Mouse (Mus musculus): ENCODE results near the gene Pdgfa. TPM values are rescaled to one million over a fixed set of nuclear protein-coding genes. Genes with fewer than 3 reads are reported as not detected.

Pdgfa gene
- total and polyA plus RNA-seq, 2 experiments from 2014 or later, result 47.5 to 54.4 TPM

- Histone ChIP-seq H3K9ac (replicated peaks; ENCODE audit: low read length) (no peak overlapping the region), H3K4me2 (ENCODE audit: low read depth, low read length) (no peak overlapping the region), H3K9me3 (ENCODE audit: low read length) (no peaks in the 10 kb centered on the region), H3K4me3 (ENCODE audit: low read length) (no peak overlapping the region), H3K36me3 (ENCODE audit: insufficient read depth, low read length) (no peaks in the 10 kb centered on the region), H3K27me3 (ENCODE audit: insufficient read depth, low read length) (no peaks in the 10 kb centered on the region), H3K4me1 (ENCODE audit: insufficient read depth, low read length) (no peaks in the 10 kb centered on the region), H3K27ac (no peak overlapping the region)
- TF ChIP-seq CTCF (IDR thresholded peaks at IDR 0.05; ENCODE audit: low read depth), result no peak
- ATAC-seq, result no peak
- no peak for DNase-seq (ENCODE audit: low spot score)
- 71% methylated on average over 3 of the region's 3 CpGs for WGBS
Observed at GRCm38 (mm10) chr5:138938572-138939163, 58.5 kb downstream of the Pdgfa start.

- Histone ChIP-seq H3K4me2 (ENCODE audit: low read depth, low read length) (no peak overlapping the region), H3K4me3 (ENCODE audit: low read length) (no peak overlapping the region), H3K36me3 (ENCODE audit: insufficient read depth, low read length) (no peaks in the 10 kb centered on the region), H3K9me3 (ENCODE audit: low read length) (no peaks in the 10 kb centered on the region), H3K9ac (replicated peaks; ENCODE audit: low read length) (no peak overlapping the region), H3K4me1 (ENCODE audit: insufficient read depth, low read length) (no peaks in the 10 kb centered on the region), H3K27me3 (ENCODE audit: insufficient read depth, low read length) (no peaks in the 10 kb centered on the region), H3K27ac (no peak overlapping the region)
- 84% methylated on average over 8 of the region's 8 CpGs for WGBS
- ATAC-seq (no peak), DNase-seq (ENCODE audit: low spot score) (no peak)
- no peak for TF ChIP-seq CTCF (IDR thresholded peaks at IDR 0.05; ENCODE audit: low read depth)
Observed at GRCm38 (mm10) chr5:138936399-138937089, 60.6 kb downstream of the Pdgfa start.

- WGBS, result 31% methylated on average over 6 of the region's 6 CpGs
- Histone ChIP-seq H3K9me3 (ENCODE audit: low read length) (no peaks in the 10 kb centered on the region), H3K9ac (replicated peaks; ENCODE audit: low read length) (no peak overlapping the region), H3K4me3 (ENCODE audit: low read length) (no peak overlapping the region), H3K36me3 (ENCODE audit: insufficient read depth, low read length) (no peaks in the 10 kb centered on the region), H3K4me1 (ENCODE audit: insufficient read depth, low read length) (no peaks in the 10 kb centered on the region), H3K4me2 (ENCODE audit: low read depth, low read length) (no peak overlapping the region), H3K27ac (no peak overlapping the region), H3K27me3 (ENCODE audit: insufficient read depth, low read length) (no peaks in the 10 kb centered on the region)
- DNase-seq (ENCODE audit: low spot score) (peak; percentile 44), ATAC-seq (peak; percentile 62; the same call in 1 of the 2 replicates)
- TF ChIP-seq CTCF (IDR thresholded peaks at IDR 0.05; ENCODE audit: low read depth), result no peak
Observed at GRCm38 (mm10) chr5:138934540-138934939, 62.6 kb downstream of the Pdgfa start.

- H3K9me3 ChIP-seq (ENCODE audit: low read length), result no peaks in the 10 kb centered on the region
- no peak for DNase-seq (ENCODE audit: low spot score)
- no peaks in the 10 kb centered on the region for H3K27me3 ChIP-seq (ENCODE audit: insufficient read depth, low read length)
- H3K4me1 ChIP-seq (ENCODE audit: insufficient read depth, low read length), result no peaks in the 10 kb centered on the region
- H3K36me3 ChIP-seq (ENCODE audit: insufficient read depth, low read length), result no peaks in the 10 kb centered on the region
- WGBS, result 18% methylated on average over 18 of the region's 18 CpGs
- no peak overlapping the region for H3K4me3 ChIP-seq (ENCODE audit: low read length)
- no peak for TF ChIP-seq CTCF (IDR thresholded peaks at IDR 0.05; ENCODE audit: low read depth)
- no peak overlapping the region for H3K27ac ChIP-seq
- ATAC-seq, result no peak
- H3K9ac ChIP-seq (replicated peaks; ENCODE audit: low read length), result no peak overlapping the region
- H3K4me2 ChIP-seq (ENCODE audit: low read depth, low read length), result no peak overlapping the region
Observed at GRCm38 (mm10) chr5:138932460-138933432, 64.4 kb downstream of the Pdgfa start.

GRCm38 (mm10) chr5:138931836-138932235, 65.3 kb downstream of the Pdgfa start:
- Histone ChIP-seq H3K27ac (no peak overlapping the region), H3K4me3 (ENCODE audit: low read length) (no peak overlapping the region), H3K4me2 (ENCODE audit: low read depth, low read length) (no peak overlapping the region), H3K4me1 (ENCODE audit: insufficient read depth, low read length) (no peaks in the 10 kb centered on the region), H3K36me3 (ENCODE audit: insufficient read depth, low read length) (no peaks in the 10 kb centered on the region), H3K9ac (replicated peaks; ENCODE audit: low read length) (no peak overlapping the region), H3K27me3 (ENCODE audit: insufficient read depth, low read length) (no peaks in the 10 kb centered on the region), H3K9me3 (ENCODE audit: low read length) (no peaks in the 10 kb centered on the region)
- TF ChIP-seq CTCF (IDR thresholded peaks at IDR 0.05; ENCODE audit: low read depth), result no peak
- WGBS, result 26% methylated on average over 13 of the region's 13 CpGs
- no peak for DNase-seq (ENCODE audit: low spot score)
- no peak for ATAC-seq

- no peak for ATAC-seq
- WGBS, result 61% methylated on average over 10 of the region's 10 CpGs
- H3K9ac ChIP-seq (replicated peaks; ENCODE audit: low read length), result no peak overlapping the region
Observed at GRCm38 (mm10) chr5:138929879-138930507, 67.2 kb downstream of the Pdgfa start.

More at GRCm38 (mm10) chr5:138929879-138930507, 67.2 kb downstream of the Pdgfa start:
- TF ChIP-seq CTCF (IDR thresholded peaks at IDR 0.05; ENCODE audit: low read depth), result no peak
- no peaks in the 10 kb centered on the region for H3K27me3 ChIP-seq (ENCODE audit: insufficient read depth, low read length)
- DNase-seq (ENCODE audit: low spot score), result no peak
- no peak overlapping the region for H3K4me3 ChIP-seq (ENCODE audit: low read length)
- no peak overlapping the region for H3K27ac ChIP-seq
- H3K9me3 ChIP-seq (ENCODE audit: low read length), result no peaks in the 10 kb centered on the region
- no peak overlapping the region for H3K4me2 ChIP-seq (ENCODE audit: low read depth, low read length)
- no peaks in the 10 kb centered on the region for H3K36me3 ChIP-seq (ENCODE audit: insufficient read depth, low read length)
- no peaks in the 10 kb centered on the region for H3K4me1 ChIP-seq (ENCODE audit: insufficient read depth, low read length)

Other genes starting within 250 kb of the Pdgfa start
- 96.4 and 99.4 TPM in 2 replicates for gene Fam20c, start 242.9 kb downstream of the Pdgfa start, total RNA-seq (2014; rRNA removed)
- gene Fam20c, start 242.9 kb downstream of the Pdgfa start, polyA plus RNA-seq (2015; fragmentation: Nextera tagmentation; extraction: Ambion mirVana), result 52.5 and 53.9 TPM in 2 replicates
- gene Gm5294, start 177.3 kb downstream of the Pdgfa start, total RNA-seq (2014; rRNA removed), result 1.0 TPM in 1 of 2 replicates, not detected in the other
- 0.48 and 0.59 TPM in 2 replicates for gene Gm5294, start 177.3 kb downstream of the Pdgfa start, polyA plus RNA-seq (2015; fragmentation: Nextera tagmentation; extraction: Ambion mirVana)
- gene Prkar1b, start 152.6 kb upstream of the Pdgfa start, total RNA-seq (2014; rRNA removed), result 264 and 274 TPM in 2 replicates
- gene Prkar1b, start 152.6 kb upstream of the Pdgfa start, polyA plus RNA-seq (2015; fragmentation: Nextera tagmentation; extraction: Ambion mirVana), result 297 and 322 TPM in 2 replicates
- 12.8 and 16.3 TPM in 2 replicates for gene Dnaaf5, start 152.9 kb upstream of the Pdgfa start, total RNA-seq (2014; rRNA removed)
- 1.8 and 2.2 TPM in 2 replicates for gene Dnaaf5, start 152.9 kb upstream of the Pdgfa start, polyA plus RNA-seq (2015; fragmentation: Nextera tagmentation; extraction: Ambion mirVana)
- gene Sun1, start 203.3 kb upstream of the Pdgfa start, total RNA-seq (2014; rRNA removed), result 52.7 and 78.5 TPM in 2 replicates
- 33.9 and 36.2 TPM in 2 replicates for gene Sun1, start 203.3 kb upstream of the Pdgfa start, polyA plus RNA-seq (2015; fragmentation: Nextera tagmentation; extraction: Ambion mirVana)